Mouse (Mus musculus): Measurements from ENCODE around the gene Ncapd2. TPM values are rescaled to one million over a fixed set of nuclear protein-coding genes. Genes with fewer than 3 reads are reported as not detected.

Gene Ncapd2
- polyA plus RNA-seq, 1 experiment from 2014 or later, result 5.9 TPM

- Histone ChIP-seq H3K4me2 (replicated peaks; ENCODE audit: low read depth, low read length) (no peak overlapping the region), H3K4me3 (ENCODE audit: low read depth, low read length) (no peak overlapping the region), H3K9ac (replicated peaks; ENCODE audit: low read depth) (no peak overlapping the region), H3K27me3 (replicated peaks; ENCODE audit: insufficient read depth, low read length) (no peaks in the 10 kb centered on the region), H3K9me3 (ENCODE audit: low read length) (no peaks in the 10 kb centered on the region), H3K4me1 (ENCODE audit: insufficient read depth, low read depth, low read length) (no peaks in the 10 kb centered on the region), H3K27ac (ENCODE audit: low read length) (no peak overlapping the region), H3K36me3 (ENCODE audit: insufficient read depth, low read length) (no peaks in the 10 kb centered on the region)
- 90% methylated on average over 1 of the region's 1 CpGs for WGBS
- TF ChIP-seq CTCF (IDR thresholded peaks at IDR 0.05) (no peak), EP300 (IDR thresholded peaks at IDR 0.05) (no peak)
- ATAC-seq (no peak), DNase-seq (ENCODE audit: low spot score) (no peak)
These were observed 18.9 kb upstream of the Ncapd2 start for GRCm38 (mm10) chr6:125210436-125210835.

- no peak for TF ChIP-seq EP300 (IDR thresholded peaks at IDR 0.05)
- TF ChIP-seq CTCF (IDR thresholded peaks at IDR 0.05), result no peak
- Histone ChIP-seq H3K27me3 (replicated peaks; ENCODE audit: insufficient read depth, low read length) (no peaks in the 10 kb centered on the region), H3K4me2 (replicated peaks; ENCODE audit: low read depth, low read length) (no peak overlapping the region), H3K36me3 (ENCODE audit: insufficient read depth, low read length) (no peaks in the 10 kb centered on the region), H3K9me3 (ENCODE audit: low read length) (no peaks in the 10 kb centered on the region), H3K9ac (replicated peaks; ENCODE audit: low read depth) (no peak overlapping the region), H3K27ac (ENCODE audit: low read length) (no peak overlapping the region), H3K4me3 (ENCODE audit: low read depth, low read length) (no peak overlapping the region), H3K4me1 (ENCODE audit: insufficient read depth, low read depth, low read length) (peaks cover 6% of the 10 kb centered on the region; the same call in 1 of the 2 replicates)
- ATAC-seq (no peak), DNase-seq (ENCODE audit: low spot score) (no peak)
- WGBS, result 84% methylated on average over 5 of the region's 5 CpGs
These were observed 5.7 kb upstream of the Ncapd2 start for GRCm38 (mm10) chr6:125197166-125197565.

DNA sequence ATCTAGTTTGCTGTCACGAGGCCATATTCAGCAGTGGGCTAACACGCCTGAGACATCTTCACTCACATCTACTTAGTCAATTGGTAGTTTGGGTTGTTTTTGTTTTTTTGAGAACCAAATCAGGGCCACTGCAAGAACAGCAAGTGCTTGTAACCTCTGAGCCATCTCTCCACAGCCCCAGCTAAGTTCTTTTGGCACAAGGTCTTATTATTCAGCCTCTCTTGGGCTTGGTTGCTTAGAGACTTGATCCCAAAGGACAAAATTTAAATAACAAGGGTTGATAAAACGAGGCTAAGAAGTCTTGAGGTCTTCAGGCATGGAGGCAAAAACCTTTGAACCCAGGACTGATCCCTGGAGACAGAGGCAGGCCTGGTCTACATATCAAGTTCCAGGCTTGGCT, 4.8 kb upstream of the Ncapd2 start:
- Histone ChIP-seq H3K27ac (ENCODE audit: low read length) (no peak overlapping the region), H3K36me3 (ENCODE audit: insufficient read depth, low read length) (no peaks in the 10 kb centered on the region), H3K4me3 (ENCODE audit: low read depth, low read length) (no peak overlapping the region), H3K27me3 (replicated peaks; ENCODE audit: insufficient read depth, low read length) (no peaks in the 10 kb centered on the region), H3K9ac (replicated peaks; ENCODE audit: low read depth) (no peak overlapping the region), H3K9me3 (ENCODE audit: low read length) (no peaks in the 10 kb centered on the region), H3K4me2 (replicated peaks; ENCODE audit: low read depth, low read length) (no peak overlapping the region), H3K4me1 (ENCODE audit: insufficient read depth, low read depth, low read length) (peaks cover 6% of the 10 kb centered on the region; the same call in 1 of the 2 replicates)
- WGBS, result 67% methylated on average over 3 of the region's 3 CpGs
- TF ChIP-seq EP300 (IDR thresholded peaks at IDR 0.05) (no peak), CTCF (IDR thresholded peaks at IDR 0.05) (no peak)
- DNase-seq (ENCODE audit: low spot score) (no peak), ATAC-seq (no peak)

GRCm38 (mm10) chr6:125195541-125196075, 4.1 kb upstream of the Ncapd2 start:
- no peak overlapping the region for H3K27ac ChIP-seq (ENCODE audit: low read length)
- DNase-seq (ENCODE audit: low spot score) (no peak), ATAC-seq (no peak)
- no peak overlapping the region for H3K4me2 ChIP-seq (replicated peaks; ENCODE audit: low read depth, low read length)
- 50% methylated on average over 1 of the region's 1 CpGs for WGBS
- no peaks in the 10 kb centered on the region for H3K27me3 ChIP-seq (replicated peaks; ENCODE audit: insufficient read depth, low read length)
- TF ChIP-seq CTCF (IDR thresholded peaks at IDR 0.05) (no peak), EP300 (IDR thresholded peaks at IDR 0.05) (no peak)
- H3K4me1 ChIP-seq (ENCODE audit: insufficient read depth, low read depth, low read length), result peaks cover 6% of the 10 kb centered on the region; the same call in 1 of the 2 replicates
- H3K9me3 ChIP-seq (ENCODE audit: low read length), result no peaks in the 10 kb centered on the region
- no peak overlapping the region for H3K4me3 ChIP-seq (ENCODE audit: low read depth, low read length)
- no peaks in the 10 kb centered on the region for H3K36me3 ChIP-seq (ENCODE audit: insufficient read depth, low read length)
- no peak overlapping the region for H3K9ac ChIP-seq (replicated peaks; ENCODE audit: low read depth)

- H3K4me2 ChIP-seq (replicated peaks; ENCODE audit: low read depth, low read length), result no peak overlapping the region
- no peak overlapping the region for H3K27ac ChIP-seq (ENCODE audit: low read length)
- ATAC-seq (no peak), DNase-seq (ENCODE audit: low spot score) (no peak)
- TF ChIP-seq CTCF (IDR thresholded peaks at IDR 0.05) (no peak), EP300 (IDR thresholded peaks at IDR 0.05) (no peak)
- H3K36me3 ChIP-seq (ENCODE audit: insufficient read depth, low read length), result no peaks in the 10 kb centered on the region
- H3K27me3 ChIP-seq (replicated peaks; ENCODE audit: insufficient read depth, low read length), result no peaks in the 10 kb centered on the region
- H3K4me1 ChIP-seq (ENCODE audit: insufficient read depth, low read depth, low read length), result peaks cover 6% of the 10 kb centered on the region; the same call in 1 of the 2 replicates
- WGBS, result 40% methylated on average over 6 of the region's 7 CpGs
- no peak overlapping the region for H3K4me3 ChIP-seq (ENCODE audit: low read depth, low read length)
- no peaks in the 10 kb centered on the region for H3K9me3 ChIP-seq (ENCODE audit: low read length)
- H3K9ac ChIP-seq (replicated peaks; ENCODE audit: low read depth), result no peak overlapping the region
These were observed 1.9 kb upstream of the Ncapd2 start for GRCm38 (mm10) chr6:125193390-125193789.

DNA sequence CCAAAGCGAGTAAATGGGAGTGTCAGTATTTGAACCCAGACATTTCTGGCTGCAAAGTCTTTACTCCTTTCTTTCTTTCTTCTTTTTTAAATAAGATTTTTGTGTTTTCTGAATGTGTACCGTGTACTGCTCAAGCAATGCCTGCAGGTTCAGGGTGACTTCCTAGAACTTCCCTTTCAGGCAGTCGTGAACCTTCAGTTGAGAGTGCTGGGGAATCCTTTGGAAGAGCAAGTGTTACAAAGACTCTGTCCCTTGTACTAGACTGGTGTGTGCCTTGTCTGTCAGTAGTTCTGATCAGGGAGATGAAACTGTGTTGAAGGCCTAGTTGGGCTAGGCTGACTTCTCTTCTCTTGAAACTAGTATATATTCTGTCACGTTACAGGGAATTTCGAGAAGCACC, 1.3 kb upstream of the Ncapd2 start:
- WGBS, result 23% methylated on average over 5 of the region's 5 CpGs
- no peaks in the 10 kb centered on the region for H3K36me3 ChIP-seq (ENCODE audit: insufficient read depth, low read length)
- H3K9ac ChIP-seq (replicated peaks; ENCODE audit: low read depth), result peak overlapping the region; percentile 64

More for the DNA sequence above, 1.3 kb upstream of the Ncapd2 start:
- peak overlapping the region; percentile 84 for H3K4me3 ChIP-seq (ENCODE audit: low read depth, low read length)
- peaks cover 6% of the 10 kb centered on the region; the same call in 1 of the 2 replicates for H3K4me1 ChIP-seq (ENCODE audit: insufficient read depth, low read depth, low read length)
- ATAC-seq, result no peak
- peak overlapping the region; percentile 98 for H3K27ac ChIP-seq (ENCODE audit: low read length)
- H3K27me3 ChIP-seq (replicated peaks; ENCODE audit: insufficient read depth, low read length), result no peaks in the 10 kb centered on the region
- no peaks in the 10 kb centered on the region for H3K9me3 ChIP-seq (ENCODE audit: low read length)
- peak overlapping the region; percentile 74 for H3K4me2 ChIP-seq (replicated peaks; ENCODE audit: low read depth, low read length)
- TF ChIP-seq CTCF (IDR thresholded peaks at IDR 0.05) (no peak), EP300 (IDR thresholded peaks at IDR 0.05) (no peak)
- no peak for DNase-seq (ENCODE audit: low spot score)
